In genomic region chr1:106172301-106172930, GRCm38 (mm10) we compare ENCODE assay signal across 8 mouse cellular contexts. TPM values are rescaled to one million over a fixed set of nuclear protein-coding genes. Genes with fewer than 3 reads are reported as not detected.
DNase-seq lines count a peak whose midpoint lies in the region; ATAC-seq lines count a peak whose summit lies in the region.

No protein-coding gene starts in this region.

- WGBS in liver, embryonic 12.5 days (ENCODE audit: insufficient replicate concordance) = 2% methylated on average over 66 of the region's 77 CpGs
- WGBS in stomach, embryonic 14.5 days = under 1% methylated on average over 59 of the region's 77 CpGs

- DNase-seq in urinary bladder, adult 18-20 months (ENCODE audit: low spot score in 2 of 2) = peak; percentile 5 to 54
- no peak for DNase-seq in urinary bladder, postnatal 10 days (ENCODE audit: low spot score)
- peak; percentile 51 to 56 for DNase-seq in cerebellum, postnatal 36 days
- DNase-seq in gastrocnemius, postnatal 4 days (ENCODE audit: low spot score in 2 of 2) = peak; percentile 41 to 54
- peak; percentile 73 for DNase-seq in kidney, adult 18-20 months
- DNase-seq in natural killer cell, adult 2 months (ENCODE audit: low spot score in 2 of 2) = peak; percentile 35 to 39

- peaks cover 16% of the 10 kb centered on the region for H3K27me3 ChIP-seq in liver, embryonic 12.5 days (replicated peaks)
- H3K27me3 ChIP-seq in stomach, embryonic 14.5 days (ENCODE audit: control insufficient read depth, insufficient read depth, low read length) = no peaks in the 10 kb centered on the region

- peak overlapping the region; percentile 84 for H3K27ac ChIP-seq in liver, embryonic 12.5 days
- peak overlapping the region; percentile 61 for H3K27ac ChIP-seq in stomach, embryonic 14.5 days (ENCODE audit: low read length)

- peak overlapping the region; percentile 99 for H3K4me2 ChIP-seq in liver, embryonic 12.5 days
- H3K4me2 ChIP-seq in stomach, embryonic 14.5 days (replicated peaks; ENCODE audit: low read depth, low read length) = peak overlapping the region; percentile 75

- H3K36me3 ChIP-seq in liver, embryonic 12.5 days = no peaks in the 10 kb centered on the region
- no peaks in the 10 kb centered on the region for H3K36me3 ChIP-seq in stomach, embryonic 14.5 days (ENCODE audit: control insufficient read depth, insufficient read depth, low read length)

- peak overlapping the region; percentile 90 for H3K4me3 ChIP-seq in liver, embryonic 12.5 days
- peak overlapping the region; percentile 75 for H3K4me3 ChIP-seq in stomach, embryonic 14.5 days (ENCODE audit: low read depth, low read length)

- no peaks in the 10 kb centered on the region for H3K9me3 ChIP-seq in liver, embryonic 12.5 days (replicated peaks)
- H3K9me3 ChIP-seq in stomach, embryonic 14.5 days (ENCODE audit: control insufficient read depth, low read depth, low read length) = no peaks in the 10 kb centered on the region

- peak; percentile 13; the same call in 1 of the 2 replicates for ATAC-seq in liver, embryonic 12.5 days
- ATAC-seq in stomach, embryonic 14.5 days (ENCODE audit: insufficient number of reproducible peaks, insufficient read depth, low FRiP score, low read depth) = no peak

- peaks cover 29% of the 10 kb centered on the region for H3K4me1 ChIP-seq in liver, embryonic 12.5 days
- H3K4me1 ChIP-seq in stomach, embryonic 14.5 days (ENCODE audit: control insufficient read depth, insufficient read depth, low read length) = peaks cover 3% of the 10 kb centered on the region; the same call in 1 of the 2 replicates

- H3K9ac ChIP-seq in liver, embryonic 12.5 days = peak overlapping the region; percentile 90
- H3K9ac ChIP-seq in stomach, embryonic 14.5 days (replicated peaks; ENCODE audit: low read depth, low read length) = peak overlapping the region; percentile 79

RNA-seq across cellular contexts. Expression of gene Phlpp1, which starts 0.9 kb away (rescaled TPM):
- 10 to 100 TPM; 12.7 to 14.3 TPM for total RNA-seq in gastrocnemius, postnatal 4 days (2021)
- 1.5 and 2.0 TPM in 2 replicates for polyA plus RNA-seq in liver, embryonic 12.5 days (2016; fragmentation: Nextera tagmentation; extraction: Ambion mirVana)
- 3.8 and 4.3 TPM in 2 replicates for polyA plus RNA-seq in stomach, embryonic 14.5 days (2014; fragmentation: Nextera tagmentation; extraction: Ambion mirVana)
